Mouse (Mus musculus) brain, adult 2 months (tissue): ENCODE measurements around the gene Marcksl1.

Source experiments
- DNase-seq: peaks from one replicate; pipeline ENCODE4 v3.0.0; 2011; ENCODE audit warnings: low read depth, low spot score

The Marcksl1 gene

DNA sequence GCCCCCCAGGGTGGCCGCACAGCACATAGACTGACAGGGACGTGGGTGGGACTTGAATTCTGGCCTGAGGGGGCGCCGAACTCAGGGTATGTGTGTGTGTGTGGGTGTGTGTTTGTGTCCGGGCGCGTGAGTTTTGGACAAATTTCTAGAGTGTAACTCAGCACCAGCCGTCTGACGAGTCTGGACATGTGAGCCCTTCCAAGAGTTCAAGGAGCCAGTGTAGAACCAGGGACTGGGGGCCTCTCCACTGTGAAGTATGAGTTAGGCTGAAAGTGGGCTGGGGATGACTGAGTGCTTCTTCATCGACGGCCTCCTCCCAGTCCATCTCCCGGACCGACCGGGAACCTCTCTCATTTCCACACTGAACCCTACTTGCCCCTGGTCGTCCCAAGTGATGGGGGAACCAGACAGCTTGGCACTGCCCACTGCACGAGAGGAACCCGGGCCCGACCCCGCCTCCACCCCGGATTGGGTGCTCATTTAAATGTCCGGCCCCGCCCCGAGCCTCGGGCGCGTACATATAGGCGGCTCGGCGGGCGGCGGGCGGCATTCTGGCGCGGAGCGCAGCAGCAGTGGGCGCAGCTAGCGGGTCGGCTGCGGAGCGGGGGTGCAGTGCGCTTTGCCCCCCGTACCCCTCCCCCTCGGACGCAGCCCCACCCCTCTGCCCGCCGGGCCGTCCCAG is at the start of gene Marcksl1:
Gene Marcksl1, plus strand, starts transcription at position 496 of the 682 bp plus-strand sequence.
- peak; percentile 69 for DNase-seq

DNA sequence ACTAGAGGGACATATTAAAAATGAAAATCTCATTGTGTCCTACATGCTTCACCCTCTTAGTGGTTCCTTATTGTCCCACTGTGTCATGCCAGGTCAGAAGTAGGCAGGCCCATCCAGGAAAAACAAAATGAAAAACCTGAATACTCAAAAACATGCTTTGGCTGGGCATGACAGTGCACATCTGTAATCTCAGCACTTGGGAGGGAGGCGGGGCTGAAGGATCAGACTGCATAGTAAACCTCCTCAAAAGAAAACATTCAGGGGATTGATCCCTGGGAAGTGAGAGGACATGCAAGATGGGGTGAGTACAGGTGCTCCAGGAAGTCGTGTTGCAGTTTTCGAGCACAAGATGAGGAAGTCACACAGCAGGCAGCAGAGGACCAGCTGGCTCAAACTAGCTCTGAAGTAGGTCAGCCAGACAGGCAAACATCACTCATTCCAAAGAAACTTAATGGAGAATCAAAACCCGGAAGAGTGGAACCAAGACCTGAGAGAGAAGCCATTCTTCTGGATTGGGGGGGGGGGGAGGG is 49.0 kb upstream of the Marcksl1 start:
- no peak for DNase-seq

DNA sequence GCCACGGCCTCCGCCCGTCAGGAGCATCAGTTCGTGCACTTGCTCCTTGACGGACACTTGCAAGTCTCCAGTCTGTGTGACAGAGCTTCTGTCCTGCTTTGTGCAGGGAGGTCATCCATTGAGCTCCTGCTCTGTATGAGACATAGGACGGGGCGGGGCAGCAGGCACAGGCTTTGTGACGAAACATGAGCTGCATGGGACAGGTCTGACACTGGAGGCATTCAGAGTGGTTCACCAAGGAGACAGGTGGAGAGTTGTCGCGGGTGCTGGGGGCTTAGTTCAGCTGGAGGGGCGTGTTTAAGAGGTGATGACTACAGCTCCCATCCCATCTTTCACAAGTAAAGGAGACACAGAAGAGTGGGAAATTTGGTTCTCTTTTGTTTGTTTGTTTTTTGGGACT is 37.3 kb upstream of the Marcksl1 start:
- DNase-seq = no peak

DNA sequence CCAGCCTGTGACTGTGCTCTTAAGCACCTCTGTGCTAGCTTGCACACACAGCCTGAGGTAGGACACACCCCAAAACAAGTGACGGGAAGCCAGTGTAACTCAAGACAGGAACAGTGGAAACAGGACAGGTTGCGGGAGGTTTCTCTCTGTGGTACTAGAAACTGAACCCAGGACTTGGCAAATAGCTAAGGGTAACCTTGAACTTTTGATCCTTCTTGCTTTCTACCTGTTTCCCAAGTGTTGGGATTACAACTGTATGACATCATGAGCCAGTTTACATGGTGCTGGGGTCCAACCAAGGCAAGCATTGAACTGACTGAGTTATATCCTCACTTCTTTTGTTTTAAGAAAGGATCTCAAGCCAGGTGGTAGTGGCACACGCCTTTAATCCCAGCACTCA is 33.5 kb upstream of the Marcksl1 start:
- no peak for DNase-seq

DNA sequence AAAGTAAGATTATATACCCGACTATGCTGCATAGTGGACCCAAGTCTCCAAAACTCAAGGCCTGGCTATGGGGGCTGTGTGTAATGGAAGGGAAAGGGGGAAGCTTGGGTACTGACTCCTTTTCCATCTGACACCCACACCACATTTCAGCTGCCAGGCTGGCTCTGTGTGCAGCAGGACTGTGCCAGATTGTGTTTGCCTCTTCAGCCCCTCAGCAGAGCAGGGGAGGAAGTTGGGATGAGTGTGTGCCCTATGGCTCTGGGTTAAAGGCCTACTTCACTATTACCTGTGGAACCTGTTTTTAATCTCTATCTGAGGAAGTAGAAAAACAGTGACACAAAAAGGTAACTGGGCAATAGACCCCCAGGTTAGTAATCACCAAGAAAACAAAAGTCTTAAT is 32.3 kb upstream of the Marcksl1 start:
- peak; percentile 52 for DNase-seq

DNA sequence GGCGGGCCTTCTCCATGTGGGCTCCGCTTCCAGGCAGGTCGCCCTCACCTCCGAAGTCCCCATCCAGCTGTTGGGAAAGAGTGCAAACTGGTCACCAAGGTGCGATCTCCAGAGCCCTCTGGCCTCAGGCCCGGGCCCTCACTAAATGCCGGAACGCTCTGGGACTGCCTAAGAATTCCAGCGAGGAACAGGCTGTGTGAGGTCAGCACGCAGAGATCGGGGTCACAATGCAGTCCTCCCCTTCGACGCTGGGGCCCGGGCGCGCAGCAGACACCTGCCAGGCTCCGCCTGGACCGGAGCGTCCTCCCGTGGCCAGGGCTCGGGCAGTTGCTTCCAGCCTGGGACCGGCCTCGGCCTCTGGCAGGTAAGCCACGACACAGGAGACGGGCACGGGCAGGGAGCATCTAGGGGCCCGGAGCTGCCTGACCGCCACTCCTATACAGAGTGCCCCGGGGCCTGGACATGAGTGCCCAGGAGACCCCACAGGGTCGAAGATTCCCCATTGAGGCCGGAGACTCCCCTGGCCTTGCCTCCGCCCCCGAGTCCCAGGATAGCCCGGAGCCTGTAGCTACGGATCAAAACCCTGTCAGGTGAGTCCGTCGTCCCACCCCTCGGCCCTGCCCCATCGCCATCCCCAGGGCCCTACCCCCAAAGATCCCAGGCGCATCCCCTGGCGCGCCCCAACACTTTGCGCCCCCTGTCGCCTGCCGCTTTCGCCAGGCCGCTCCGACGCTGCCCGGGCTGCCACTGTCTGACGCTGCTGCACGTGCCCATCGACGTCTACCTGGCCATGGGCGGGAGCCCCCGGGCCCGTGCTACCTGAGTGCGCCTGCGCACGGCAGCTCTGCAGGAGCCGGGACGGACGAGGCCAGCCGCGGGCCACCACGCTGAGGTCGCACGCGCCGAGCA is 22.2 kb upstream of the Marcksl1 start, which contains the start of the genes Tssk3 and Fam229a:
Gene Tssk3, minus strand, starts transcription at position 51 of the 909 bp plus-strand sequence.
Gene Fam229a, plus strand, starts transcription at position 219 of the 909 bp plus-strand sequence.
- DNase-seq = peak; percentile 67

DNA sequence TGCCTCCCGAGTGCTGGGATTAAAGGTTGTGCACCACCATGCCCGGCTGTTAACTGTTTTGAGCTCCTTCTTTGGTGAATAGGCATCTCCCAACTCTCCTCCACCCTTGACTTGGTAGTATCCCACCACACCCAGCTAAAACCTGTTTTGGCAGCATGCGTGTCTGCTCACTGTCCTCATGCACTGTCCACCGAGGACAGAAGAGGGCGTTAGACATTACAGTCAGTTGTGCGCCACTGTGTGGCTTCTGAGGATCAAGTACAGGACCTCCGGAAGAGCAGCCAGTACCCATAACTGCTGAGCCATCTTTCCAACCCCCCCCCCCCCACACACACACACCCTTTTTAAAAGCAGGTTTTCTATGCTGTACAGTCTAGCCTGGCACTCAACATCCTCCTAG is 18.7 kb upstream of the Marcksl1 start:
- DNase-seq = no peak

DNA sequence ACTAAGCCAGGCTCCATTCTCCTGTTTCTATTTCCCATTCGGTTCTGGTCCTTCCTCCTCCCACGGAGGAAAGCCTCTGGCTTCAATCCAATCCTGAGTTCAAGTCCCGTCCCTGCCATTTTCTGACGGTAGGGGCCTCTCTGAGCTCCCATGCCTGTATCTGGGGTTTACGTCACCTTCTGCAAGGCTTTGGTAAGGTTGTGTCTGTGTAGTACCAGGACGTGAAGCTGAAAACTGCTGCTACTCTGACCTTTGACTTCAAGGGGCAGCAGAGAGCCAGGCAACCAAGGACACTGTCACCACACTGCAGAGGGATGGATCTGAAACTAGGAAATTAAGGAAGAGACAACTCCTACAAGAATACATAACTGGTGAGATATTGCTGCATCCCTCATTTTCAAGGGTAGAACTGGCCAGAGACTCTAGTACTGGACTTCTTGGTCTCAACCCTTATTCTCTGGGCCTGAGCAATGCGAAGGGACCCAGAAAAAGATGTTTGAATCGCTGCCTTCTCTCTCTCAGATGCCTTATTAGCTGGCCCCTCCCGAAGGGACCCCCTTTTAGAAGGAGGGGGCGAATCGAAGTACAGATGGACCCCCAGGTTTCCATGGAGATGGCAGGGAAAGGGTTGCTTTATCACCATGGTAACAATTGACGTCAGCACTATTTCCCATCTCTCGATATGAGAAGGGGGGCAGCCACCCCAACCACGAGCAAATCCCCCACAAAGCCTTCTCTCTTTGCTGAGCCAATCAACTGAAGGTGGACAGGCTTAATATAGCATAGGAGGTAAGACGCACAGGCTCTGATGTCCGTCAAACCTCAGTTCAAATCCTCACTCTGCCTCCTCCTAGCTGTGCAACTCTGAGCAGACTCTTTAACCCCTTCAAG is 17.5 kb upstream of the Marcksl1 start:
- peak; percentile 81 for DNase-seq

DNA sequence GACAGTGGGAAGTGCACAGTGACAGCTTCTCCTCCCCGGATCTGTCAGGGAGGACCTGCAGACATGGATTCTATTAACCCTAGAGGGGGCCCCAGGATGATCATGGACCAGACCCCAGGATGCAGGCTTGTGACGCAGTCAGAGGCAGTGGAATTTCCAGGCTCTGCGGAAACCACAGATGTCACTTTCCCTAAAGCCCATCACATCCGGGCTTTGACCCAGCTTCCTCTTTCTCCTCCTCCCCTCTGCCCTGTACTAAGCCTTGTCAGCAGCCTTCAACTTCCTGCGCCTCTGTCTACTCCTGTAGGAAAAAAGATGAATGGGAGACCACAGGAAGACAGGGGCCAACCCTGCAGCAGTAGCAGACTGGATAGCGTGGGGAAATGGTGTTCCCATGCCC is 16.8 kb upstream of the Marcksl1 start:
- DNase-seq = no peak

DNA sequence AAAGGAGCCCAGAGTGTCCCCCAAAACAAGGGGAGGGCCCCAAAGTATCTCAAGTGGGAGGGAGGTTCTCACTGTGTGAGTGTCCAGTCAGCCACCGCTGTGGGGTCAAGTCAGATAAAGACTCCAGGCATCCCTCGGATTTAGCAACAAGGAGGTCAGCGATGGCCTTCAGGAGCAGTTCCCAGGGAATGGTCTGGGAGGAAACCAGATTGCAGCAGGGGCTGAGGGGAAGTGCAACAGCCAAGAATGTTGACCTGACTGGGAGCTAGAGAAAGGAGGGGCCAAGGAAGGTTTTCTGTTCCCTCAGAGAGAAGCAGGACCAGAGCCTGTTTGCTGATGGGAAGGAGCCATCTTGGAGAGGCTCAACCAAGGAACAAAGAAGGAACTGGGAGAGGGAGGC is 14.4 kb upstream of the Marcksl1 start:
- DNase-seq = no peak

DNA sequence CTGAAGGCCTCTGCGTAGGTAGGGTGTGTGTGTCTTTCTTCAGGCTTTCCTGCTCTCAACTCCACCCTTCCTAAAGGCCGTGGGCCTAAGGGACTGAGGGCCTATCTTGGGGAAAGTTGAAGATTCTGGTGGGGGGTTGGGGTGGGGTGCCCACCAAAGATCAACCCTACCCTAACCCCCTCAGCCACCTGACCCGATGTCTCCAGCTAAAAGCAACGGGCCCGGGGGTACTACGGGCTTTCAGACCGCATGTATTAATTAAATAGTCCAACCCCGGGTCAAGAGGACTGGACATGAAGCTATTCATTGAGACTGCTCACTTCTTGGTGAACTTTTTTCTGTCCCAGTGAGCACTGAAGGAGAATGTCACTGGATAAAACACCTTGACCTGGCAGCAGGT is 13.4 kb upstream of the Marcksl1 start:
- no peak for DNase-seq

DNA sequence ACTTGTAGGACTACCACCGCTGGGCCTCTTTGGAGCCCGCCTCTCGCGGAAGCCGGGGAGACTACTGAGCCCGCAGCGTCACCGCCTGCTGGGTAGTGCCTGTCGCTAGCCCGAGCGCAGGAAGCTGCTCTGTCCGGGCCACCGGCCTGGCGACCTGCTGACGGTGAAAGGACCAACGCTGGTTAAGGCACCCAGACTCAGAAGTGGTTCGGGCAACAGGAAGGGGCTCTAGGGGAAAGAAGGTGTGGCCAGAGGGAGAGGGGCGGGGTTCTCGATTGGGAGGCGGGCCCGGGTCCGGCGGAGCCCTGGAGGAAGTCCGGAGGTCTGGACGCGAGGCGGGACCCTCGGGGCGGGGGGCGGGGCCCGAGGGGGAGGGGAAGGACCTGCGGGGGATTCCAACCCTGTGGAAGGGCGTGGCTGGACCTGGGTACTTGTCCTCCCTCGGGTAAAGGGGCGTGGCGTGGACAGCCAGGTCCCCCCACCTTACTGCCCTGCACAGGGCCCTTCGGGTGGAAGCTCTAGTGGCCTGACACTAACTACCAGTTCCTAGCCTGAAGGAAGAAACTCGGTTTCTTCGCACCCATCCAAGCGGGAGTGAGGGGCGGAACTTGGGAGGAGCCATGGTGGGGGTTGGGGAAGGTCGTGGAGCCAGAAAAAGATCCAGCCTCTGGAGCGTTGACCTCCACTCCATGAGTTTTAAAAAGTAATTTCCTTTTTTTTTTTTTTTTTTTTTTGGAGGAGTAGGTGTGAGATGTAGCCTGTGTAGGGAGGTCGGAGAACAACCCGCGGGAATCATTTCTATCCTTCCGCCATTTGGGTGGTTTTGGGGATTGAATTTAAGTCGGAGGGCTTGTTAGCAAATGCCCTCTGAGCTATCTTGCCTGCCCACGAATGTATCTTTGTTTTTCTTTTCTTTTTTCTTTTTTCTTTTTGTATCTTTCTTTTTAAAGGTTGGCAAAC is 12.5 kb upstream of the Marcksl1 start:
- peak; percentile 64 for DNase-seq

DNA sequence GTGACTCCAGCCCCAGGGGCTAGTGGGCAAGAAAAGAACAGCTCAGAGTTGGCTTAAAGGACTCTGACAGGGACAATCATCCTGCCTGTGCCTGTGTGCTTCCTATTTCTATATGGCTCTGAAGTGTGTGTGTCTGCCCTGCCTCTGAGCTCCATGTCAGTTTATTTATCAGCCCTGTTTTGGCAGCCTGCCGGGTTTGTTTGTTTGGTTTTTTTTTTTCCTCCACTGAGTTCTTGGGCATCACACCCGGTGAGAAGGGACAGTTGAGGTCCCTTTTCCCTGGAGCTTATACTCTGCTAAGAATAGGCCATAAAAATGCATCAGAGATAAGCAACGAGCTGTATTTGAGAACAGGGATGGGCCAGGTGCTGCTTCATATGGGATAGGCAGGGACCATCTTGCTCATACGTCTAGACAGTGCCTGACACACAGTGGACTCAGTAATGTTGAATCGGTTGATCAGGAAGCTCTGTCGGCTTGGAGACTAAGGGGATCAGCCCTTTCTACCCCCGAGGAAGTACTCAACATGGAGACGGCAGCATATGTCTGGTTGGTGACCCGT is 11.0 kb upstream of the Marcksl1 start:
- DNase-seq = no peak

DNA sequence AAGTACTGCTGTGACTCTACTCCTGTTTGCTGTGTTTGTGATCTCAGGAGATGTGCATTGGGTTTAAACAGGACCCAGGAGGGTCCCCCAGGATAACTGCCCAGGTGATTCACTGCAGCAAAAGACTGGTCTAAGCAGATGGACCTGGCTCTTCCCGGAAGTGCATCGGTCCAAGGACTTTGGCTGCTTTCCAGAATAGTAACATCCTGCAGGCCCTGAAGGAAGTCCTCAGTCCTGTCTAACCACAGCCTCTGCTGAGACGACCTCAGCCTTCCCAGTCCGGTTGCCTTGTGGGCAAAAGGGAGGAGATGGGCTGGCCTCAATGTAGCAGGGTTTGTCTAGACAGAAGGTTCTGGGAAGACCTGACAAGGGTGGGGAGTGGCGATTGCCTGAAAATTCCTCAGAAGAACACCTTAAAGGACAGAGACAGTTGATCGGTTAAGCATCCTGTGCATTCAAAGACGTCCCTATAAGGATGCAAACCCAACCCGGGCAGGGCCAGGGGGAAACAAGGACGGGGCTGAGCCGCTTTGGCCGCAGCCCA is 10.4 kb upstream of the Marcksl1 start:
- no peak for DNase-seq

DNA sequence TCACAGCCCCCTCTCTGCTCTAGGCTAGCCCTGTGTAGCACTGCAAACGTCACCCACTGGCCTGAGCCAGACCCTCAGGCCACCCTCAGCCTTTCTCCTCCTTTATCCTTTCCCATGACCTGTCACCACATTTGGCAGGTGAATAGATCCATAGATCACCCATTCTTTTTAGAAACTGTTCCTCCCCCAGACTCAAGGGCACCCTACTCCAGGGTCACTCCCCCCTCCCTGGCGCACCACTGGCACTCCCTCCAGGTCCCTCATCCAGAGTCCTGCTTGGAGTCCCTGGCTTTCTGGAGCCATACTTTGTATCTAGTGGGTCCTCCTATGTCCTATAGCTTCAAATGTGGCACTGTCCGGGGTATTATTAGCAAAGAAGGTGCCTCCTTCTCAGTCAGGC is 7.9 kb upstream of the Marcksl1 start:
- DNase-seq = no peak

DNA sequence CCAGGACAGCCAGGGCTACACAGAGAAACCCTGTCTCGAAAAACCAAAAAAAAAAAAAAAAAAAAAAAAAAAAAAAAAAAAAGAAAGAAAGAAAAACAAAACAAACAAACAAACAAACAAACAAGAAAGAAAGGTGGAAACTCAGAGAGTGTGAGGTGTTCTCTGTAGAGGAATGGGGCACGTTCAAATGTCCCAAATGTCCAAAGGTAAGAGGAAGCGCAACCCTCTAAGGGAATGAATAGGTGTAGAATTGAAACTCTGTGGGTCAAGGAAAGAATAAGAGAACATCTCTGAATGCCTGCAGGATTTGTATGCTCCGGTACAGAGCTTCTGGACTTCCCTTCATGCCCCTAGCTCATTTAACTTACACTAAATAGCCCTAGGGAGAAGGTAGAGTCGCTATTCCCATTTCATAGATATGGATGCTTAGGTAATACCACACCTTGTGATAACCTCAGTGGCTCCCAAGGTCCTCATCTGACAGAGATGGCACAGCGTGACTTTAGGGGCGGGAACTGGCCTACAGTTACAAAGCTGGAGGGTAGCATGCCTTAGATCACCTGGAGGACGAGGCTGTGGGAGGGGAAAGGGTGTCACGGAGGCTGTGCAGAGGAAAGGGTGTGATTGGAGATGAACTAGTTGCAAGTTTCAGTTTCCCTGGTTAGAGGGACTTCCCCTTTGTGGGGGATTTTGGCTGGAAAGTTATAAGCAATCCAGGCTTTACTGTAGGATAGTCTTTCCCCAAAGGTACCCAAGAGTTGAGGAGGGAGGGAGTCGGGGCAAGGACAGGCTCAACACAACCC is 5.7 kb upstream of the Marcksl1 start:
- DNase-seq = no peak

DNA sequence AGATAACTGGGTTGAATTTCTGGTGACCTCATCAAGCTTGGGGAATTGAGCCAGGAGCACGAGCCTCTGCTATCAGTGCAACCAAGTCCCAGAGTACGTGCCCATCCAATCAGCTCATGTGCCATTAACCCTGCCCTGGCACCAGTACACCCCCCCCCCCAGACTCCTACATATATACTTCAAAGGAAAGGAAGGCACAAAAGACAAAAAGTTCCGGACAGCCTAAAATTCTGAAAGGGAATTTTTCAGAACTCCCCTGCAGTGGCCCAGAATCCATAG is 5.2 kb upstream of the Marcksl1 start:
- no peak for DNase-seq

DNA sequence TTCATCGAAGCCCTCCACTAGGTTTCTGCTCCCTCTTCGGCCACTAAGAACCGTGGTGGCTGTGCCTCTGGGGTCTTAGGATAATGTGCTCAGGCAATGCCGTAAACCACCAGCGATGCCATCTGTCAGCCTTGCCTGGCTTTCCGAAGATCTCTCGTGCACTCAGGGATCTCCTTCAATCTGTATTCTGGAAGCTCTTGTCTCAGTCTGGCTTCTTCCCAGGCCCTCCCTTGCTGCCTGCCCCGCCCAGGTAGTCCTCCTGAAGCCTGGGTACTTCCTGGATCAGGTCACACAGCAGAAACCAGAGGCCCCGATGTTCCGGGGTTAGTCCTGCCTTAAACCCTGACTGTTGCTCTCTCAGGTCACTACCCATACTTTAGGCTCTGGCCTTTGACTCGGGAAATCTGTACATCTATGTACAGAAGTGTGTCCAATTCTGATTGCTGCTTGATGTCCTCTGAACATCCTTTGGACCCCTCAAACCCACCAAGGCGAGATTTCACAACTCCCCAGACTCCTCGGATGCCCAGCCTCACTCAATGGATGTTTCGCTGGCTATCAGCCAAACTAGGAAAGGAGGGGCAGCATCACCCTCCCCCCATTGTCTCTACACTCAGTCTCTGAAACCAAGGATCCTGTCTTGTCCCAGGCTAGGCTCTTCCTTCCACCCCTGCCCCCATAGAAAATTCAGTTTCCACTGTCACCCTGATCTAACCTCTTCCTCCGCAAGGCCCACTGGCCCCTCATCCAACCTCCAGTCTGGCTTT is 4.4 kb upstream of the Marcksl1 start:
- DNase-seq = no peak
